Mouse (Mus musculus): Measurements from ENCODE around the gene Dyx1c1. TPM values are rescaled to one million over a fixed set of nuclear protein-coding genes. Genes with fewer than 3 reads are reported as not detected.

Dyx1c1 gene
- polyA plus RNA-seq, 1 experiment from 2014 or later: 2.6 TPM

GRCm38 (mm10) chr9:72985250-72986220 is 26.9 kb downstream of the Dyx1c1 start, which contains the start of the genes Ccpg1os and Ccpg1:
Gene Ccpg1os, minus strand, starts transcription at chr9:72985382.
Gene Ccpg1, plus strand, starts transcription at chr9:72985429.
- DNase-seq (ENCODE audit: low spot score) (peak; percentile 96), ATAC-seq (ENCODE audit: insufficient read depth, low FRiP score, low TSS enrichment) (peak; percentile 98)
- no peaks in the 10 kb centered on the region for H3K4me1 ChIP-seq (ENCODE audit: control insufficient read depth, insufficient read depth, low read length)
- under 1% methylated on average over 88 of the region's 88 CpGs for WGBS
- peak within 1 kb of the TSS; percentile 83 for H3K27ac ChIP-seq (ENCODE audit: low read depth, low read length)
- H3K4me3 ChIP-seq (ENCODE audit: low read depth, low read length): peak within 1 kb of the TSS; percentile 79
- no peaks in the 10 kb centered on the region for H3K36me3 ChIP-seq (ENCODE audit: control insufficient read depth, insufficient read depth, low read length)
- peak within 1 kb of the TSS; percentile 89 for H3K4me2 ChIP-seq (ENCODE audit: low read depth)
- no peaks in the 10 kb centered on the region for H3K9me3 ChIP-seq (ENCODE audit: control insufficient read depth, low read length)
- H3K9ac ChIP-seq (ENCODE audit: low read length): peak within 1 kb of the TSS; percentile 75
- no peaks in the 10 kb centered on the region for H3K27me3 ChIP-seq (ENCODE audit: control insufficient read depth, insufficient read depth, low read length)

DNA sequence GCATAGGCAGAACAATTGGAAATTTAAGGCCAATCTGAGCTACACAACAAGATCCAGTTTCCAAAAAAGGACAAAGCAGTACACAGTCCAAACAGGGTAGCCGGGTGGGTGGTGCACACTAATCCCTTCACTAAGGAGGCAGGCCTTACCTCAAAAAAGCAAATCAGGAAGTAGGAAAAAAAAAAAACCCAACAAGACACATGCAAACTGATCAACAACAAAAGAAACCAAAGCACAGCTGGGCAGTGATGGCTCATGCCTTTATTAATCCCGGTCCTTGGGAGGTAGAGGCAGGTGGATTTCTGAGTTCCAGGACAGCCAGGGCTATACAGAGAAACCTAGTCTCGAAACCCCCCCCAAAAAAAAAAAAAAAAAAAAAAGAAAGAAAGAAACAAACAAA is 29.1 kb downstream of the Dyx1c1 start:
- 71% methylated on average over 3 of the region's 3 CpGs for WGBS
- Histone ChIP-seq H3K4me1 (ENCODE audit: control insufficient read depth, insufficient read depth, low read length) (no peaks in the 10 kb centered on the region), H3K27ac (ENCODE audit: low read depth, low read length) (no peak overlapping the region), H3K9ac (ENCODE audit: low read length) (no peak overlapping the region), H3K4me2 (ENCODE audit: low read depth) (no peak overlapping the region), H3K36me3 (ENCODE audit: control insufficient read depth, insufficient read depth, low read length) (no peaks in the 10 kb centered on the region), H3K9me3 (ENCODE audit: control insufficient read depth, low read length) (no peaks in the 10 kb centered on the region), H3K27me3 (ENCODE audit: control insufficient read depth, insufficient read depth, low read length) (no peaks in the 10 kb centered on the region), H3K4me3 (ENCODE audit: low read depth, low read length) (no peak overlapping the region)
- ATAC-seq (ENCODE audit: insufficient read depth, low FRiP score, low TSS enrichment) (no peak), DNase-seq (ENCODE audit: low spot score) (no peak)

- H3K9me3 ChIP-seq (ENCODE audit: control insufficient read depth, low read length): no peaks in the 10 kb centered on the region
- DNase-seq (ENCODE audit: low spot score) (no peak), ATAC-seq (ENCODE audit: insufficient read depth, low FRiP score, low TSS enrichment) (no peak)
- H3K4me2 ChIP-seq (ENCODE audit: low read depth): no peak overlapping the region
- no peaks in the 10 kb centered on the region for H3K4me1 ChIP-seq (ENCODE audit: control insufficient read depth, insufficient read depth, low read length)
- H3K4me3 ChIP-seq (ENCODE audit: low read depth, low read length): no peak overlapping the region
- no peak overlapping the region for H3K9ac ChIP-seq (ENCODE audit: low read length)
- H3K36me3 ChIP-seq (ENCODE audit: control insufficient read depth, insufficient read depth, low read length): no peaks in the 10 kb centered on the region
- no peaks in the 10 kb centered on the region for H3K27me3 ChIP-seq (ENCODE audit: control insufficient read depth, insufficient read depth, low read length)
- H3K27ac ChIP-seq (ENCODE audit: low read depth, low read length): no peak overlapping the region
- 85% methylated on average over 5 of the region's 5 CpGs for WGBS
These were observed 30.1 kb downstream of the Dyx1c1 start for GRCm38 (mm10) chr9:72988706-72989105.

DNA sequence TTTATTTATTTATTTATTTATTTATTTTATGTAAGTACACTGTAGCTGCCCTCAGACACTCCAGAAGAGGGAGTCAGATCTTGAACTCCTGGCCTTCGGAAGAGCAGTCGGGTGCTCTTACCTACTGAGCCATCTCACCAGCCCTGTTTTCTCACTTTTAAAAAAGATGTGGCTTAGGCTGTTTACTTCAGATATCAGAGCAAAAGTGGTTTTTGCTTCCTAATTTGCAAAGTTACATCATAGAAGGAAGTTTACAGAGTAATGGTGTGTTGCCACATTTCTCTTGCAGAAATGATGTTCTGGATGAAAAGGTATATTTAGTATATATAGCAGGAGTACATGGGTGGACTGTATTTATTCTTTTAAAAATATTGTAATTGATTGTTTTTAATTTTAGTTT is 32.8 kb downstream of the Dyx1c1 start:
- Histone ChIP-seq H3K27ac (ENCODE audit: low read depth, low read length) (no peak overlapping the region), H3K9me3 (ENCODE audit: control insufficient read depth, low read length) (no peaks in the 10 kb centered on the region), H3K27me3 (ENCODE audit: control insufficient read depth, insufficient read depth, low read length) (no peaks in the 10 kb centered on the region), H3K4me3 (ENCODE audit: low read depth, low read length) (no peak overlapping the region), H3K4me1 (ENCODE audit: control insufficient read depth, insufficient read depth, low read length) (no peaks in the 10 kb centered on the region), H3K36me3 (ENCODE audit: control insufficient read depth, insufficient read depth, low read length) (no peaks in the 10 kb centered on the region), H3K9ac (ENCODE audit: low read length) (no peak overlapping the region), H3K4me2 (ENCODE audit: low read depth) (no peak overlapping the region)
- ATAC-seq (ENCODE audit: insufficient read depth, low FRiP score, low TSS enrichment) (no peak), DNase-seq (ENCODE audit: low spot score) (no peak)
- 92% methylated on average over 2 of the region's 2 CpGs for WGBS

DNA sequence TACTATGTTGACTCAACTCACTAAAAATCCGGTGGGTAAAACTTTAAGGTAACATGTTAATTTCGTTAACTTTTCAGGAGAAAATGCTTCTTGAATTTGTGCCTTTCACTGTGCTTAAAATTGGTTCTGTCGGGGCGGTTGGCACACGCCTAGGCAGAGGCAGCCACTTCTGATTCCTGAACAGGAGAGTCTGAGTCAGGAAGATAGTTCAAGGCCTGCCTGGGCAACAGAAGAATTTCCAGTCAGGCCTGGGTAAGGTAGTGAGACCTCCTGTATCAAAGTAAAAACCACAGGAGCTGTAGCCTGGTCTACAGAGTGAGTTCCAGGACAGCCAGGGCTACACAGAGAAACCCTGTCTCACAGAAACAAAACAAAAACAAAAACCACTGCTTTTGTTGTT is 34.0 kb downstream of the Dyx1c1 start:
- 89% methylated on average over 5 of the region's 5 CpGs for WGBS
- Histone ChIP-seq H3K27ac (ENCODE audit: low read depth, low read length) (no peak overlapping the region), H3K9me3 (ENCODE audit: control insufficient read depth, low read length) (no peaks in the 10 kb centered on the region), H3K4me3 (ENCODE audit: low read depth, low read length) (no peak overlapping the region), H3K4me2 (ENCODE audit: low read depth) (no peak overlapping the region), H3K27me3 (ENCODE audit: control insufficient read depth, insufficient read depth, low read length) (no peaks in the 10 kb centered on the region), H3K9ac (ENCODE audit: low read length) (no peak overlapping the region), H3K4me1 (ENCODE audit: control insufficient read depth, insufficient read depth, low read length) (no peaks in the 10 kb centered on the region), H3K36me3 (ENCODE audit: control insufficient read depth, insufficient read depth, low read length) (no peaks in the 10 kb centered on the region)
- DNase-seq (ENCODE audit: low spot score) (no peak), ATAC-seq (ENCODE audit: insufficient read depth, low FRiP score, low TSS enrichment) (no peak)

DNA sequence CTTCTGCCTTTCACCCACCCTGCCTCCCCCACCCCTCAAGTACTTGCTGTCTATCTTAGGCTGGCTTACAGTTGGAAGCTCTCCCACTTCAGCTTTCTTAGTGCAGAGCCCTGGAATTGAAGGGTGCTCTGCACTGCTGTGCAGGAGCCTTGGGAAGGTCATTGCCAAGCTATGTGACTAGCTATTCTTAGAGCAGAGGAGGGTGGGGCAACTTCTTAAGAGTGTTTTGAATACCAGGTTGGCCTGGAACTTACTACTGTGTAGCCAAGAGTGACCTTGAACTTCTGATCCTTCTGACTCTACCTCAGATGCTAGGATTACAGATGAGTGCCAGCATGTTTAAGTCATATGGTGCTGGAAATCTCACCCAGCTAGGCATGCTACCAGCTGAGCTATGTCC is 37.6 kb downstream of the Dyx1c1 start:
- H3K27me3 ChIP-seq (ENCODE audit: control insufficient read depth, insufficient read depth, low read length): no peaks in the 10 kb centered on the region
- no peak overlapping the region for H3K4me3 ChIP-seq (ENCODE audit: low read depth, low read length)
- ATAC-seq (ENCODE audit: insufficient read depth, low FRiP score, low TSS enrichment) (no peak), DNase-seq (ENCODE audit: low spot score) (no peak)
- H3K4me2 ChIP-seq (ENCODE audit: low read depth): no peak overlapping the region
- no peak overlapping the region for H3K27ac ChIP-seq (ENCODE audit: low read depth, low read length)
- H3K36me3 ChIP-seq (ENCODE audit: control insufficient read depth, insufficient read depth, low read length): no peaks in the 10 kb centered on the region
- H3K4me1 ChIP-seq (ENCODE audit: control insufficient read depth, insufficient read depth, low read length): no peaks in the 10 kb centered on the region
- H3K9me3 ChIP-seq (ENCODE audit: control insufficient read depth, low read length): no peaks in the 10 kb centered on the region
- H3K9ac ChIP-seq (ENCODE audit: low read length): no peak overlapping the region

- no peaks in the 10 kb centered on the region for H3K27me3 ChIP-seq (ENCODE audit: control insufficient read depth, insufficient read depth, low read length)
- H3K4me2 ChIP-seq (ENCODE audit: low read depth): no peak overlapping the region
- no peaks in the 10 kb centered on the region for H3K4me1 ChIP-seq (ENCODE audit: control insufficient read depth, insufficient read depth, low read length)
- no peak overlapping the region for H3K27ac ChIP-seq (ENCODE audit: low read depth, low read length)
- H3K36me3 ChIP-seq (ENCODE audit: control insufficient read depth, insufficient read depth, low read length): no peaks in the 10 kb centered on the region
- ATAC-seq (ENCODE audit: insufficient read depth, low FRiP score, low TSS enrichment) (no peak), DNase-seq (ENCODE audit: low spot score) (no peak)
- no peaks in the 10 kb centered on the region for H3K9me3 ChIP-seq (ENCODE audit: control insufficient read depth, low read length)
- H3K4me3 ChIP-seq (ENCODE audit: low read depth, low read length): no peak overlapping the region
- no peak overlapping the region for H3K9ac ChIP-seq (ENCODE audit: low read length)
- WGBS: 63% methylated on average over 7 of the region's 7 CpGs
These were observed 38.2 kb downstream of the Dyx1c1 start for GRCm38 (mm10) chr9:72996806-72997205.

DNA sequence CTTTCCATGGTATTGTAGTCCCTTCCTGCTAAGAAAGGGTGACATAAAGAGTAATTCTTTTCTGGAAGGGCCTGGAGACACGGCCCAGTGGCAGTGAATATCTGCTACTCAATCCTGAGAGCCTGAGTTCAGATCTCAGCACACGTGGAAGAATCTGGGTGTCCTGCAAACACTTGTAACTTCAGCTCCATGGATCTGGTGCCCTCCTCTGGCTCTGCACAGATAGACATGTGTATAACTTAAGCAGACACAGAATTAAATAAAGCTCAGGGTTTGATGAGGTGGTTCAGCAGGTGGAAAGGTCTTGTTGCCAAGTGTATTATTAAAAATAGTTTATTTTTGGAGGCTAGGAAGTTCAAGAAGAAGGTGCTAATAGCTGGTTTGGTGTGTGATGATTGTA is 41.9 kb downstream of the Dyx1c1 start:
- Histone ChIP-seq H3K36me3 (ENCODE audit: control insufficient read depth, insufficient read depth, low read length) (no peaks in the 10 kb centered on the region), H3K4me3 (ENCODE audit: low read depth, low read length) (no peak overlapping the region), H3K4me1 (ENCODE audit: control insufficient read depth, insufficient read depth, low read length) (no peaks in the 10 kb centered on the region), H3K9me3 (ENCODE audit: control insufficient read depth, low read length) (no peaks in the 10 kb centered on the region), H3K4me2 (ENCODE audit: low read depth) (no peak overlapping the region), H3K9ac (ENCODE audit: low read length) (no peak overlapping the region), H3K27ac (ENCODE audit: low read depth, low read length) (no peak overlapping the region), H3K27me3 (ENCODE audit: control insufficient read depth, insufficient read depth, low read length) (no peaks in the 10 kb centered on the region)
- DNase-seq (ENCODE audit: low spot score): no peak
- 71% methylated on average over 2 of the region's 2 CpGs for WGBS
- no peak for ATAC-seq (ENCODE audit: insufficient read depth, low FRiP score, low TSS enrichment)
